Mouse (Mus musculus) embryonic facial prominence, embryonic 15.5 days (tissue): ENCODE data around the gene Prdm4. TPM values are rescaled to one million over a fixed set of nuclear protein-coding genes. Genes with fewer than 3 reads are reported as not detected.
A peak's percentile ranks its signal among the peaks of the same experiment; 100 is the strongest.

Experiments used
- ATAC-seq: fragments of 200-750 bp; cut with Nextera tagmentation; 2 replicates; pipeline ENCODE4 v1.8.0; 2017; ENCODE audit warnings: low read depth, moderate TSS enrichment; ENCODE audit not compliant: insufficient number of reproducible peaks, low FRiP score, low TSS enrichment
- H3K27ac ChIP-seq: fragments of 300-500 bp; sonication (generic); replicated peaks from 2 replicates; pipeline ENCODE4 v1.5.1; 2015; ENCODE audit warnings: mild to moderate bottlenecking, inconsistent platforms
- H3K27me3 ChIP-seq: fragments of 300-500 bp; sonication (generic); 2 replicates; pipeline ENCODE4 v1.6.1; 2015; ENCODE audit warnings: inconsistent platforms
- H3K36me3 ChIP-seq: fragments of 300-500 bp; sonication (generic); 2 replicates; pipeline ENCODE4 v1.6.1; 2015; ENCODE audit warnings: mild to moderate bottlenecking, inconsistent platforms
- H3K4me1 ChIP-seq: fragments of 300-500 bp; sonication (generic); 2 replicates; pipeline ENCODE4 v1.6.1; 2015; ENCODE audit warnings: inconsistent platforms
- H3K4me2 ChIP-seq: fragments of 300-500 bp; sonication (generic); replicated peaks from 2 replicates; pipeline ENCODE4 v1.6.1; 2015; ENCODE audit warnings: mild to moderate bottlenecking, inconsistent platforms
- H3K4me3 ChIP-seq: fragments of 300-500 bp; sonication (generic); replicated peaks from 2 replicates; pipeline ENCODE4 v1.5.1; 2015; ENCODE audit warnings: mild to moderate bottlenecking, inconsistent platforms
- H3K9ac ChIP-seq: fragments of 300-500 bp; sonication (generic); 2 replicates; pipeline ENCODE4 v1.6.1; 2015; ENCODE audit warnings: inconsistent platforms
- H3K9me3 ChIP-seq: fragments of 300-500 bp; sonication (generic); replicated peaks from 2 replicates; pipeline ENCODE4 v1.6.1; 2016; ENCODE audit warnings: inconsistent platforms
- WGBS: fragments of 180-500 bp; shearing (Covaris S2); methylation state at CpG from one replicate; pipeline ENCODE4 v1.1.7; 2015; 5-methylcytosine and 5-hydroxymethylcytosine counted together
- polyA plus RNA-seq: library from polyadenylated mRNA; unstranded; fragments of >200 nt; fragmentation: Nextera tagmentation; extraction: Ambion mirVana; gene quantifications from 2 replicates; pipeline ENCODE4 v1.2.1, GENCODE M21; 2015

Gene Prdm4
- 16.5 and 18.4 TPM in 2 replicates for polyA plus RNA-seq

DNA sequence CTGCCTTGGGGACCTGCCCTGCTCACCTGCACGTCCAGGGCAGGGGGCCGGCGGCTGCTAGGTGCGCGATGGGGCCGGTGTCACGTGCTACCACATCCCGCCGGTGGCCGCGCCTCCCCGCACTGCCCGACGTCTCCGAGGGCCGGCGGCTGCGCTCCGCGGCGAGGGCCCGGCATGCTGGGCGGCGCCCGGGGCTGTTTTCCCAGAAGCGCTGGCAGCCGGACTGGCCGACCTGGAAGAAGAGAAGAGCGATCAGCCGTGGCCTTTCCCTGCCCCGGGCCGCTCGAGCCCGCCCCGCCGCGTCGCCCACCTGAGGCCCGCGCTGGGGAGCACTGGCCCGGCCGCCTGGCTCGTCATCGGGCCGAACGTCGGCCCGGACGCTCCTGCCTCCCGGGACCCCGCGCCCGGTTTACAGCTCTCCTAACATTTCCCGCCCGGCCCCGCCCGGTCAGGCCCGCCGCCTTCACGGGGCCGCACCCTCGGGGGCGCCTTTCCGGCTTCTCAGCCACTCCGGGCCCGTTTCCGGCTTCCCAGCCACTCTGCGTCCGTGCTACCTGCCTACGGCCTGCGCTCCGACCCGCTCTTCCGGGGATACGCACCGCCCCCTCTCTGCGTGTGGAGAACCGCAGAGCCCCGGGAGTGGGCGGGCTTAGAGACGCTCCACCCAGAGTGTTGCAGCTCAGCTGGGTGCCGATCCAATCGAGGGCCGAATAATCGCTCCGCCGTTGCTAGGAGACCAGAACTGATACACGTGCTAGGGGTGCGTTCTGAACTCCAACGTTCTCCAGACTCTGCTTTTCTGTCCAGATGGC, at the start of gene Prdm4:
Prdm4 (minus strand) TSS at position 645 of the 812 bp plus-strand sequence.
- Histone ChIP-seq H3K4me3 (peak within 1 kb of the TSS; percentile 89), H3K9ac (peak within 1 kb of the TSS; percentile 92), H3K36me3 (peaks cover 24% of the 10 kb centered on the region), H3K4me1 (peaks cover 8% of the 10 kb centered on the region), H3K27ac (peak within 1 kb of the TSS; percentile 84), H3K9me3 (no peaks in the 10 kb centered on the region), H3K4me2 (peak within 1 kb of the TSS; percentile 71), H3K27me3 (0 out of 2 replicates have a peak, but pooled peaks cover 3% of the 10 kb centered on the region)
- ATAC-seq, result peak; percentile 100
- under 1% methylated on average over 89 of the region's 90 CpGs for WGBS

DNA sequence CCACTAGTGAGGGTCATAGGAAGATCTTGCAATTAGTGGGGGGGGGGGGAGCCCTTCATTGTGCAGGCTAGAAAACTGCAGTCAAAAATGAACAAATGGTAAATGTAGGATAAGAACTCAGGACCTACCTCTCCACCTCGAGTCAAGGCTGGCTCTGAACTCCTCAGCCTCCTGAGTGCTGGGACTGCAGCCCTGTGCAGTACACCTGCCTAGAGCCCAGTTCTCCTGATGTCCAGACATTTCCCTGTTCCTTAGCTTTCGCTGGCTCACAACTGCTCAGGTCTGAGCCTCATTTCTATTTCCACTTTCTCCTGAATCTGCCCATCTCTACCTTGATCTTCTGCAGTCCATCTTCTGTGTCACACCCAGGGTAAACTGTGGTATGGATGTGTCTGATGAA, 49.5 kb upstream of the Prdm4 start:
- H3K36me3 ChIP-seq, result no peaks in the 10 kb centered on the region
- no peaks in the 10 kb centered on the region for H3K4me1 ChIP-seq
- 33% methylated on average over 2 of the region's 2 CpGs for WGBS
- H3K27ac ChIP-seq, result no peak overlapping the region
- no peaks in the 10 kb centered on the region for H3K9me3 ChIP-seq
- no peak overlapping the region for H3K4me3 ChIP-seq
- ATAC-seq, result no peak
- H3K4me2 ChIP-seq, result no peak overlapping the region
- H3K9ac ChIP-seq, result no peak overlapping the region
- no peaks in the 10 kb centered on the region for H3K27me3 ChIP-seq

DNA sequence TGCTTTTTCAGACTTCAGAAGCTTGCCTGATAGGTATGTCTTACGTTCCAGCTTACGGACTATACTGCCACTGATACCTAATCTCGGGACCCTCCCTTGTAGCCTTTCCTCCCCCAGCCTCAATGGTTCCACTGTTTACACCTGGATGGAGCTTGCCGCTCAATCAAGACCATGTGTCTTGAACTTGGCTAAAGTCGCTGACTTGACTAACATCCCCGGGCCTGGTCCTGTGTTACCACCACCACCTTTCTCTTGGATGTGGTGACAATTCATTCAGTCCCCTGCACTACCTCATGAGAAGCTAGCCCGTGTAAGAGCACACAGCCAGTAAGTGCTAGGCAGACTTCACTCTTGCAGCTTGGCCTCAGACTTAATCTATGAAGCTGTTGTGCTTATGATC, 47.4 kb upstream of the Prdm4 start:
- Histone ChIP-seq H3K27me3 (no peaks in the 10 kb centered on the region), H3K9ac (no peak overlapping the region), H3K36me3 (no peaks in the 10 kb centered on the region), H3K4me3 (no peak overlapping the region), H3K4me2 (no peak overlapping the region), H3K27ac (no peak overlapping the region), H3K9me3 (no peaks in the 10 kb centered on the region), H3K4me1 (no peaks in the 10 kb centered on the region)
- ATAC-seq, result no peak
- WGBS, result 84% methylated on average over 7 of the region's 7 CpGs

DNA sequence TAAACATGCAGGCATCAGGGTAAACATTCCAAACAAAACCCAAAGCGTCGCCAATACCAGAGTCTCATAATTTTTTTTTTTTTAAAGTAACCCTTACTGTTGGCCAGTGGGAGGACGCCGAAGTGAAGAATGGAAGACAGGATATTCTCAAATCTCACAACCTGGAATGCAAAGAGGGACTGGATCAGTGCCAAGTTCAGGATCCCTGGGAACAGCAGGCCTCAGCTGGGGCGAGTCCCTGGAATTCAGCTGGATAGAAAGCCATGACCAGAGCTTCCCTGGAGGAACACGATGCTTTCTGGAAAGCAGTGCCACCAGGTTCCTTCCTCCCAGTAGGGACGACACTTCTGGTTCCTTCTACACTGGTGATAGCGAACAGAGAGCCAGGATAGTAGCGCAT, 46.0 kb upstream of the Prdm4 start:
- no peaks in the 10 kb centered on the region for H3K4me1 ChIP-seq
- H3K9ac ChIP-seq, result no peak overlapping the region
- H3K4me3 ChIP-seq, result no peak overlapping the region
- no peaks in the 10 kb centered on the region for H3K27me3 ChIP-seq
- H3K4me2 ChIP-seq, result no peak overlapping the region
- H3K27ac ChIP-seq, result no peak overlapping the region
- whole genome bisulfite sequencing, result 59% methylated on average over 9 of the region's 9 CpGs
- no peak for ATAC-seq
- H3K9me3 ChIP-seq, result no peaks in the 10 kb centered on the region
- H3K36me3 ChIP-seq, result no peaks in the 10 kb centered on the region

DNA sequence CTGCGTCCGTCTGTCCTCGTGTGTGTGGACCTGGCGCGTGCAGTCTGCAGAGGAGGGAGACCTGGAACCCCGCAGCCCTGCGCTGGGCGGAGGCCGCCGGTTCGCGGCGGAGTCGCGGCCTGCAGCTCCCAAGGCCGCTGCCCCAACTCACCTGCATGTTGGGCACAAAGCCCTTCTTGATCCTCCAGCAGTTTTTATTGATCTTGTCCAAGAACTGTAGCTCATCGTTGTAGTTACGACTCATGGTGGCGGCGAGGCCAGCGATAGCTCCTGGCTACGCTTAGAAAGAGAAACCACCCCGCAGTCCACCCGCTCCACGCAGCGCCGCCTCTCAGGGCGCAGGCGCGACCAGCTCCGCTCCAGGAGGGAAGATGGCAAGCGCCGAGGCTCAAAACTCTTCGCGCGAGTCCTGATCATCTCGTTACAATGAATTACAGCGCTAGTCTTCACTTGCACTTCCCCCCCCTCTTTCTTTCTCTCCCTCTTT, 40.6 kb upstream of the Prdm4 start, which contains the start of gene Rtcb:
Rtcb (minus strand) TSS at position 360 of the 487 bp plus-strand sequence.
- peak; percentile 87 for ATAC-seq
- H3K9ac ChIP-seq, result peak within 1 kb of the TSS; percentile 76
- under 1% methylated on average over 38 of the region's 38 CpGs for WGBS
- H3K9me3 ChIP-seq, result no peaks in the 10 kb centered on the region
- peak within 1 kb of the TSS; percentile 67 for H3K4me2 ChIP-seq
- H3K27me3 ChIP-seq, result no peaks in the 10 kb centered on the region
- peak within 1 kb of the TSS; percentile 84 for H3K4me3 ChIP-seq
- peak within 1 kb of the TSS; percentile 82 for H3K27ac ChIP-seq
- peaks cover 7% of the 10 kb centered on the region; the same call in 1 of the 2 replicates for H3K4me1 ChIP-seq
- peaks cover 27% of the 10 kb centered on the region for H3K36me3 ChIP-seq

DNA sequence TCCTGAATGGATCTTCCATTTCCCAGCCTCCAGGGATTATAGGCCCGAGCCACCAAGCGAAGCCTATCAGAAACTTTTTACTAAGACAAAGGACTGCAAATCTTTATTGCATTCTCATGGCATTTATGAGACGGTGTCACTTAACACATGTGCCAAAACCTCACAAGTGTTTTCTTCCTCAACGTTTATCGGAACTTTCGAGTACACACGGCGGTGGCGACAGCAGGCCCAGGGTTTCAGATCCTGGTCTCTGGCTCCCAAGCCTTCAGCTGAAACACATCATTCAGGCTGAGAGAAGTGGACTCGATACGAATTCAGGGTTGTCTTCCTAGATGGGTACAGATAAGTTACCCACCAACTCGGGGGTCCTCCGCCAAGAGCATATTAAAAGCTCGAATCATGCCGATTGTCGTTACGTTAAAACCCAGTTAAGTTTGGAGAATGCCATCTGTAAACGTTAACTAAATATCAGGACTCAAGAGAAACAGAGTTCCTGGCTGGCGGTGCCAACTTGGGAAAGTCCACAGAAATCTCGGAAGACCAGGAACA, 40.0 kb upstream of the Prdm4 start:
- ATAC-seq, result no peak
- 2% methylated on average over 20 of the region's 20 CpGs for WGBS
- H3K4me3 ChIP-seq, result peak overlapping the region; percentile 84

DNA sequence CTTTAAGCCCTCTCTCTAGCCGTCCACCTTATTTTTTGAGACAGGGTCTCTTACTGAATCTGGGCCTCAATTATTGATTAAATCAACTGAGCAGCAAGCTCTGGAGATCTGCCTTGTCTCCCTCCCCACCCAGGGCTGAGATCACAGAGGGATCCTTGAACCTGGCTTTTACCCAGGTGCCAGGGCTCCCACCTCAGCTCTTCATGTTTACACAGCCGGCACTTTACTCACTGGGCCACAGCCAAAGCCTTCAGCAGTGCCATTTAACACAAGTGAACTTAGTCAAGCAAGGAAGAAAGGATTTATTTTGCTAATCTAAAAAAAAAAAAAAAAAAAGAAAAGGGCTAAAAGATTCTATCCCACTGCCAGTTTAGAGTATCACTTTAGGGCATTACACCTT, 37.5 kb upstream of the Prdm4 start:
- Histone ChIP-seq H3K36me3 (peaks cover 54% of the 10 kb centered on the region), H3K4me3 (no peak overlapping the region), H3K4me1 (peaks cover 7% of the 10 kb centered on the region; the same call in 1 of the 2 replicates), H3K27me3 (no peaks in the 10 kb centered on the region), H3K4me2 (no peak overlapping the region), H3K9me3 (no peaks in the 10 kb centered on the region), H3K27ac (no peak overlapping the region), H3K9ac (no peak overlapping the region)
- ATAC-seq, result no peak
- WGBS, result 73% methylated on average over 2 of the region's 2 CpGs

More for the DNA sequence above, 40.0 kb upstream of the Prdm4 start:
- no peaks in the 10 kb centered on the region for H3K9me3 ChIP-seq
- H3K36me3 ChIP-seq, result peaks cover 33% of the 10 kb centered on the region
- peaks cover 7% of the 10 kb centered on the region; the same call in 1 of the 2 replicates for H3K4me1 ChIP-seq
- H3K27me3 ChIP-seq, result no peaks in the 10 kb centered on the region
- H3K27ac ChIP-seq, result peak overlapping the region; percentile 82
- peak overlapping the region; percentile 76 for H3K9ac ChIP-seq
- peak overlapping the region; percentile 67 for H3K4me2 ChIP-seq

DNA sequence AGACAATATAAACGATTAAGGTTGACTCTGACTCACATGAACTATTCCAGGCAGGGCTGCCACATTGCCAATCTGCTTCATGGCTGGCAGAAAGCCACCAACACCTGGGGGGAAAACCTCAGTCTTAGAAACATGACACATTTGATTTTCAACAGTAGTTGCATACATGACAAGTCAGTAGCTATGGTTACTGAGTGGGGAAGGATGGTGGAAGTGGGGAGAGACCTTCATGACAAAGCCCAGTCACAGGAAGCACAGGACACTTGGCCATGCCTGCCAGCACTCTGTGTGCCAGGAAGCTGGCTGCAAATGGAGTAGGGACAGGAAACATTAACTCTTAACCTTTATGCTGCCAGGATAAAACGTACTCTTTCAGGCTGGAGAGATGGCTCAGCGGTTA, 36.5 kb upstream of the Prdm4 start:
- 81% methylated on average over 3 of the region's 3 CpGs for WGBS
- Histone ChIP-seq H3K27me3 (no peaks in the 10 kb centered on the region), H3K9me3 (no peaks in the 10 kb centered on the region), H3K27ac (no peak overlapping the region), H3K9ac (no peak overlapping the region), H3K4me1 (peaks cover 7% of the 10 kb centered on the region; the same call in 1 of the 2 replicates), H3K4me3 (no peak overlapping the region), H3K4me2 (no peak overlapping the region), H3K36me3 (peaks cover 64% of the 10 kb centered on the region)
- ATAC-seq, result no peak

DNA sequence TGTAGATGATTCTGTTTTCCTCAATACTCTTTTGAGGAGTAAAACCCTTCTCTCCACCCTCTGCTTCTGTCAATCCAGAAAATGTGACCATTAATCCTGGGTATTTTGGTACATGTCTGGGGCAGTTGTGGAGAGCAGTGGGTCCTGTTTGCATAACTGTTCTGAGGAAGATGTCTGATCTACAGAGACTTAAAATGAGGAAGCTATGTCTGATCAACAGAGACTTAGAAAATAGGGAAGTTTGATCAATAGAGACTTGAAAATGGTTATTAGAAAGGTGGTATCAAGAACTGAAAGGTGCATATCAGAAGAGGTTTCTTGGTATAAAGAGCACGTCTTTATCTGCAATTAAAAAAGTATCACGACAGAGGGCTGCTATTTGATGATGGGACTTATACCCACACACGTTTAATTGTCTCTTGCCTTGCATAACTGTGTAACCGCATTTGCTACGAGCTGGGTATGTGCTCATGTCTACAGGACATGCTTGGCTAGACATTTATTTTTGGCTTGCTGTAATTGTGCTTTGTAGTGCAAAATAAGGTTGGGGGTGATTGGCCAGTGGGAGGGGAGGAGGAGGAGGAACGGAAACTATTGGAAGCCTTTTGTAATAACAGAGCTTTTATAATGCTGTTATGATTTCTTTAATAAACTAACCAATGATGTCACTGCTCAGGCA, 35.0 kb upstream of the Prdm4 start:
- Histone ChIP-seq H3K4me3 (no peak overlapping the region), H3K9me3 (no peaks in the 10 kb centered on the region), H3K4me2 (no peak overlapping the region), H3K9ac (no peak overlapping the region), H3K4me1 (peaks cover 7% of the 10 kb centered on the region; the same call in 1 of the 2 replicates), H3K27ac (no peak overlapping the region), H3K36me3 (peaks cover 74% of the 10 kb centered on the region), H3K27me3 (no peaks in the 10 kb centered on the region)
- ATAC-seq, result no peak
- 90% methylated on average over 6 of the region's 6 CpGs for WGBS

DNA sequence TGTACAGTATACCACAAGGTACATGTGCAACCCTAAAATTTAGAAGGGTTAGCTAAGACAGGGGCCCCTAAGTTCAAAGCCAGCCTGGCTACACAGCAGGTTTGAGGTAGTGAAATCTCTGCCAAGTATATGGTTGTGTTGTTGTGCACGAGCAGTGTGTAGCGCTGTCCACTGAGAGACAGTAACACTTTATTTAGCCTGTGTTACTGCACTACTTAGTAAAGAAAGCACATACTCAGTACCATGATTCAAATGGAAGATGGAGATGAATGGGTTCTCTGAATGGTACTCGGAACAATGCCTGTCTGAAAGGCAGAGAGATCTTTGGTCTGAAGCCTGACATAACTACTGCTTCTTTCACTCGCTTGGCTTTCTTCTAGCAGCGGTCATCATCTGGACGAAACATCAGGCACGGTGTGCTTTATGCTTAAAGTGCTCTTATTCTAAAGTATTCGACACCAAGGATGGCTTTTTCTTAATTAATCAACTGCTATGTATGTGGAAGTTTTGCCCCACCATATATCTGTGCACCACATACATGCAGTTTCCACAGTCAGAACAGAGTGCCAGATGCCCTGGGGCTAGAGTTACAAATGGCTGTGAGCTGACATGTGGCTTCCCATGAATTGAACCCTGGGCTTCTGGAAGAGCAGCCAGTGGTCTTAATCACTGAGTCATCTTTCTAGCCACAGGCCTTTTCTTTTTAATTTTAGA, 31.7 kb upstream of the Prdm4 start:
- Histone ChIP-seq H3K27me3 (no peaks in the 10 kb centered on the region), H3K9ac (no peak overlapping the region), H3K9me3 (no peaks in the 10 kb centered on the region), H3K4me2 (no peak overlapping the region), H3K36me3 (peaks cover 84% of the 10 kb centered on the region), H3K4me1 (no peaks in the 10 kb centered on the region), H3K27ac (no peak overlapping the region), H3K4me3 (no peak overlapping the region)
- ATAC-seq, result no peak
- 95% methylated on average over 8 of the region's 8 CpGs for WGBS
